Mouse (Mus musculus): ENCODE results near the gene Prdx5.
A peak's percentile ranks its signal among the peaks of the same experiment; 100 is the strongest.

DNA sequence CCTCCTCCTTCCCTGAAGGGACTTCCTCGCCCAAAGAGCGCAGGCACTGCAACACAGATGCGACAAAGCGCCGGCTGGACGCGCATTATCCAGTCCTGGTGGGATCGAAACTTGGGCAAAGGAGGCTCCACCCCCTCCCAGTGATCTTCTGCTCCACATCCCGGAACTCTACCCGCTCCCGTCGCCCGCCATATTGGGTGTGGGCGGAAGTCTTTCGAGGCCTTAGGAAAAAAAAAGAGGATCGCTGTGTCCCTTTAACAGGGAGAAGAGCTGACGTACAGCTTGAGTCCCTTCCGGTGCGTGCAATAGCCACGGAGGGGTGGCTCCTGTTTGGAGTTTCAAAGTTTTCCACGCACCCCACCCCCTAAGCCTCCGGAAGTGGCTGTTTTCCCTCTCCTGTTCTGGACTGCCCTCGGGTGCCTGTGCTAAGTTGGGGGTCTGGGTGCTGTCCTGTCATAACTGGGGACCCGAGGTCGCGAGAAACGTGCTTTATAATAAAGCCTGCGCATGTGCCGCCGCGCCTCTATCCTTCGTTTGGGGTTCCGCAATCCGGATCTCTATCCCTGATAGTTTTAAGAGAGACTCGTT lies 41.6 kb upstream of the Prdx5 start:
- TF ChIP-seq POLR2A (IDR thresholded peaks at IDR 0.05; ENCODE audit: extremely low read depth, insufficient read depth, low read length) = peak; percentile 69
- no peak for TF ChIP-seq CTCF (IDR thresholded peaks at IDR 0.05; ENCODE audit: extremely low read depth, insufficient read depth, low read length)
